Mouse (Mus musculus) heart, adult 2 months (tissue): ENCODE measurements around the gene Tesk2. TPM values are rescaled to one million over a fixed set of nuclear protein-coding genes. Genes with fewer than 3 reads are reported as not detected.

ENCODE experiments used
- DNase-seq, 2 experiments: peaks; one replicate each; pipeline ENCODE4 v3.0.0; 2021
- H3K27ac ChIP-seq: fragments of 200-600 bp; 2 replicates; pipeline ENCODE4 v1.8.1; 2022
- H3K27me3 ChIP-seq: fragments of 200-500 bp; 2 replicates; pipeline ENCODE4 v1.6.1; 2012; ENCODE audit warnings: mild to moderate bottlenecking, low read length, inconsistent platforms, mixed read lengths; ENCODE audit not compliant: control insufficient read depth, insufficient read depth
- H3K36me3 ChIP-seq: fragments of 200-500 bp; 2 replicates; pipeline ENCODE4 v1.6.1; 2012; ENCODE audit warnings: low read length, inconsistent platforms; ENCODE audit not compliant: control insufficient read depth, insufficient read depth
- H3K4me1 ChIP-seq: fragments of 200-500 bp; 2 replicates; pipeline ENCODE4 v1.6.1; 2011; ENCODE audit warnings: low read length; ENCODE audit not compliant: control insufficient read depth, insufficient read depth
- H3K4me3 ChIP-seq: fragments of 200-600 bp; 2 replicates; pipeline ENCODE4 v1.8.1; 2022
- H3K79me2 ChIP-seq: fragments of 200-500 bp; replicated peaks from 2 replicates; pipeline ENCODE4 v1.6.1; 2012; ENCODE audit warnings: mild to moderate bottlenecking, inconsistent platforms, low read length, moderate library complexity, mixed read lengths; ENCODE audit not compliant: control insufficient read depth, insufficient read depth
- H3K9ac ChIP-seq: fragments of 200-500 bp; 2 replicates; pipeline ENCODE4 v1.6.1; 2012; ENCODE audit warnings: low read depth, mild to moderate bottlenecking, control low read depth, inconsistent platforms, low read length, mixed read lengths
- CTCF ChIP-seq: fragments of 200-600 bp; IDR thresholded peaks from 2 replicates; pipeline ENCODE4 v1.8.1; 2022; ENCODE audit warnings: antibody characterized with exemption, mild to moderate bottlenecking, moderate library complexity
- EP300 ChIP-seq: fragments of 200-500 bp; IDR thresholded peaks from 2 replicates; pipeline ENCODE4 v1.6.1; 2011; ENCODE audit warnings: low read depth, low read length, control low read depth; ENCODE audit not compliant: insufficient read depth
- POLR2A ChIP-seq: fragments of 200-500 bp; IDR thresholded peaks from 2 replicates; pipeline ENCODE4 v1.6.1; 2011; ENCODE audit warnings: mild to moderate bottlenecking, low read depth, low read length, control low read depth; ENCODE audit not compliant: insufficient read depth
- WGBS: fragments of 180-500 bp; shearing (Covaris S2); methylation state at CpG from one replicate; pipeline ENCODE4 v1.1.7; 2018; 5-methylcytosine and 5-hydroxymethylcytosine counted together
- intact Hi-C: fragments of 180-260 bp; cut with DNase I; formaldehyde crosslinking; loops from one replicate; pipeline ENCODE4 v1.15.1; 2025
- polyA plus RNA-seq: library from polyadenylated mRNA; depleted of rRNA; stranded (reverse); fragments of >200 nt; gene quantifications from 2 replicates; pipeline ENCODE4 v1.2.3, GENCODE M21; 2012
- total RNA-seq, 2 experiments: library from RNA; stranded (reverse); gene quantifications; 2 replicates each; pipeline ENCODE4 v1.2.3; 2021

Gene Tesk2
- total and polyA plus RNA-seq, 3 experiments = 1.5 to 2.3 (median 1.6) TPM

- Histone ChIP-seq H3K36me3 (no peaks in the 10 kb centered on the region), H3K27me3 (no peaks in the 10 kb centered on the region), H3K27ac (peak overlapping the region; percentile 68), H3K9ac (peak overlapping the region; percentile 36), H3K4me3 (peak overlapping the region; percentile 54), H3K79me2 (no peaks in the 10 kb centered on the region), H3K4me1 (peaks cover 2% of the 10 kb centered on the region; the same call in 1 of the 2 replicates)
- intact Hi-C loops = no loop called here
- TF ChIP-seq POLR2A (peak; percentile 69), CTCF (peak; percentile 51), EP300 (0 out of 2 replicates have a peak, but pooled peaks have one; percentile 51)
- WGBS = under 1% methylated on average over 51 of the region's 51 CpGs
- peak; percentile 85 to 87 for DNase-seq
Observed at GRCm38 (mm10) chr4:116820902-116821693, 100.3 kb downstream of the Tesk2 start.

GRCm38 (mm10) chr4:116821694-116822016, 100.9 kb downstream of the Tesk2 start, which contains the start of gene Hpdl:
TSS of gene Hpdl (minus strand) at chr4:116821707.
- no peak for DNase-seq
- no peak for TF ChIP-seq EP300
- no peak for TF ChIP-seq POLR2A
- no peak for TF ChIP-seq CTCF
- WGBS = 12% methylated on average over 9 of the region's 9 CpGs
- Histone ChIP-seq H3K36me3 (no peaks in the 10 kb centered on the region), H3K4me3 (peak within 1 kb of the TSS; percentile 54), H3K4me1 (peaks cover 2% of the 10 kb centered on the region; the same call in 1 of the 2 replicates), H3K27me3 (no peaks in the 10 kb centered on the region), H3K27ac (peak within 1 kb of the TSS; percentile 68), H3K79me2 (no peaks in the 10 kb centered on the region), H3K9ac (peak within 1 kb of the TSS; percentile 36)
- intact Hi-C loops = no loop called here

- intact Hi-C loops = loop anchor here (5.0 kb wide), 2 partner anchors 298 to 318 kb away; no protein-coding TSS in a partner anchor
- H3K27ac ChIP-seq = peak overlapping the region; percentile 94
- WGBS = 3% methylated on average over 29 of the region's 29 CpGs
- no peaks in the 10 kb centered on the region for H3K27me3 ChIP-seq
- H3K9ac ChIP-seq = peak overlapping the region; percentile 69
- H3K4me1 ChIP-seq = peaks cover 2% of the 10 kb centered on the region; the same call in 1 of the 2 replicates
- DNase-seq = peak; percentile 76 to 83
- TF ChIP-seq CTCF (no peak), POLR2A (peak; percentile 78)
- no peaks in the 10 kb centered on the region for H3K36me3 ChIP-seq
- no peaks in the 10 kb centered on the region for H3K79me2 ChIP-seq
- peak overlapping the region; percentile 80 for H3K4me3 ChIP-seq
Observed at GRCm38 (mm10) chr4:116824541-116825004, 103.8 kb downstream of the Tesk2 start.

- intact Hi-C loops = loop anchor here (1.0 to 5.0 kb wide), 3 partner anchors 163 to 314 kb away; no protein-coding TSS in a partner anchor
- Histone ChIP-seq H3K9ac (no peak overlapping the region), H3K27ac (no peak overlapping the region), H3K36me3 (no peaks in the 10 kb centered on the region), H3K27me3 (no peaks in the 10 kb centered on the region), H3K4me3 (no peak overlapping the region), H3K4me1 (peaks cover 1% of the 10 kb centered on the region; the same call in 1 of the 2 replicates), H3K79me2 (no peaks in the 10 kb centered on the region)
- under 1% methylated on average over 4 of the region's 4 CpGs for WGBS
- DNase-seq = no peak
- 0 out of 2 replicates have a peak, but pooled peaks have one; percentile 32 for TF ChIP-seq EP300
- peak; percentile 87 for TF ChIP-seq CTCF
- TF ChIP-seq POLR2A = no peak
Observed at GRCm38 (mm10) chr4:116827819-116828218, 107.1 kb downstream of the Tesk2 start.

- H3K27ac ChIP-seq = no peak overlapping the region
- H3K27me3 ChIP-seq = no peaks in the 10 kb centered on the region
- peaks cover 1% of the 10 kb centered on the region; the same call in 1 of the 2 replicates for H3K4me1 ChIP-seq
- H3K4me3 ChIP-seq = no peak overlapping the region
- DNase-seq = no peak
- no peaks in the 10 kb centered on the region for H3K36me3 ChIP-seq
- intact Hi-C loops = loop anchor here (5.0 kb wide), 2 partner anchors 293 to 313 kb away; no protein-coding TSS in a partner anchor
- WGBS = 61% methylated on average over 6 of the region's 6 CpGs
- TF ChIP-seq POLR2A (no peak), CTCF (no peak), EP300 (no peak)
- no peaks in the 10 kb centered on the region for H3K79me2 ChIP-seq
- H3K9ac ChIP-seq = no peak overlapping the region
Observed at GRCm38 (mm10) chr4:116829364-116830069, 108.8 kb downstream of the Tesk2 start.
